Mouse (Mus musculus): ENCODE results near the gene Stx8. TPM values are rescaled to one million over a fixed set of nuclear protein-coding genes. Genes with fewer than 3 reads are reported as not detected.

Gene Stx8
- total RNA-seq, 2 experiments from 2014 or later = 33.4 to 35.0 TPM

GRCm38 (mm10) chr11:68158166-68158565 lies 192.2 kb downstream of the Stx8 start:
- Histone ChIP-seq H3K27ac (no peak overlapping the region), H3K4me3 (no peak overlapping the region)
- DNase-seq (ENCODE audit: low spot score in 2 of 2) = no peak
- no peak for TF ChIP-seq CTCF (conservative IDR thresholded peaks at IDR 0.05)

GRCm38 (mm10) chr11:68159867-68160266 lies 193.9 kb downstream of the Stx8 start:
- DNase-seq (ENCODE audit: low spot score in 2 of 2) = no peak
- no peak for TF ChIP-seq CTCF (conservative IDR thresholded peaks at IDR 0.05)
- no peak overlapping the region for H3K4me3 ChIP-seq
- H3K27ac ChIP-seq = no peak overlapping the region

GRCm38 (mm10) chr11:68164408-68164807 lies 198.4 kb downstream of the Stx8 start:
- no peak overlapping the region for H3K4me3 ChIP-seq
- peak; percentile 16 to 25 for DNase-seq (ENCODE audit: low spot score in 2 of 2)
- 0 out of 2 replicates have a peak overlapping the region, but pooled peaks have one; percentile 7 for H3K27ac ChIP-seq
- TF ChIP-seq CTCF (conservative IDR thresholded peaks at IDR 0.05) = no peak

- Histone ChIP-seq H3K27ac (no peak overlapping the region), H3K4me3 (no peak overlapping the region)
- no peak for TF ChIP-seq CTCF (conservative IDR thresholded peaks at IDR 0.05)
- no peak for DNase-seq (ENCODE audit: low spot score in 2 of 2)
Measured at GRCm38 (mm10) chr11:68168427-68168826, 202.4 kb downstream of the Stx8 start.

- no peak for TF ChIP-seq CTCF (conservative IDR thresholded peaks at IDR 0.05)
- Histone ChIP-seq H3K27ac (no peak overlapping the region), H3K4me3 (no peak overlapping the region)
- DNase-seq (ENCODE audit: low spot score in 2 of 2) = no peak
Measured at GRCm38 (mm10) chr11:68171973-68172647, 206.1 kb downstream of the Stx8 start.

GRCm38 (mm10) chr11:68172648-68173045 lies 206.7 kb downstream of the Stx8 start:
- Histone ChIP-seq H3K4me3 (no peak overlapping the region), H3K27ac (no peak overlapping the region)
- no peak for DNase-seq (ENCODE audit: low spot score in 2 of 2)
- TF ChIP-seq CTCF (conservative IDR thresholded peaks at IDR 0.05) = no peak

- DNase-seq (ENCODE audit: low spot score in 2 of 2) = no peak
- no peak for TF ChIP-seq CTCF (conservative IDR thresholded peaks at IDR 0.05)
- Histone ChIP-seq H3K4me3 (no peak overlapping the region), H3K27ac (no peak overlapping the region)
Measured at GRCm38 (mm10) chr11:68176550-68176949, 210.6 kb downstream of the Stx8 start.

- DNase-seq (ENCODE audit: low spot score in 2 of 2) = no peak
- no peak overlapping the region for H3K27ac ChIP-seq
- no peak overlapping the region for H3K4me3 ChIP-seq
- no peak; the same call in 1 of the 2 replicates for TF ChIP-seq CTCF (conservative IDR thresholded peaks at IDR 0.05)
Measured at GRCm38 (mm10) chr11:68177415-68177814, 211.4 kb downstream of the Stx8 start.

- Histone ChIP-seq H3K4me3 (no peak overlapping the region), H3K27ac (no peak overlapping the region)
- DNase-seq (ENCODE audit: low spot score in 2 of 2) = no peak
- TF ChIP-seq CTCF (conservative IDR thresholded peaks at IDR 0.05) = no peak
Measured at GRCm38 (mm10) chr11:68185647-68186046, 219.7 kb downstream of the Stx8 start.

GRCm38 (mm10) chr11:68187242-68187641 lies 221.2 kb downstream of the Stx8 start:
- Histone ChIP-seq H3K4me3 (no peak overlapping the region), H3K27ac (no peak overlapping the region)
- no peak for TF ChIP-seq CTCF (conservative IDR thresholded peaks at IDR 0.05)
- DNase-seq (ENCODE audit: low spot score in 2 of 2) = no peak

GRCm38 (mm10) chr11:68188695-68189201 lies 222.8 kb downstream of the Stx8 start:
- TF ChIP-seq CTCF (conservative IDR thresholded peaks at IDR 0.05) = no peak
- no peak overlapping the region for H3K4me3 ChIP-seq
- no peak for DNase-seq (ENCODE audit: low spot score in 2 of 2)
- H3K27ac ChIP-seq = no peak overlapping the region

GRCm38 (mm10) chr11:68190849-68191248 lies 224.9 kb downstream of the Stx8 start:
- Histone ChIP-seq H3K4me3 (no peak overlapping the region), H3K27ac (no peak overlapping the region)
- DNase-seq (ENCODE audit: low spot score in 2 of 2) = no peak
- TF ChIP-seq CTCF (conservative IDR thresholded peaks at IDR 0.05) = no peak

- Histone ChIP-seq H3K27ac (peak overlapping the region; percentile 43), H3K4me3 (no peak overlapping the region)
- TF ChIP-seq CTCF (conservative IDR thresholded peaks at IDR 0.05) = peak; percentile 43
- no peak for DNase-seq (ENCODE audit: low spot score in 2 of 2)
Measured at GRCm38 (mm10) chr11:68195168-68195567, 229.2 kb downstream of the Stx8 start.

GRCm38 (mm10) chr11:68195693-68196176 lies 229.7 kb downstream of the Stx8 start:
- peak overlapping the region; percentile 43 for H3K27ac ChIP-seq
- no peak overlapping the region for H3K4me3 ChIP-seq
- TF ChIP-seq CTCF (conservative IDR thresholded peaks at IDR 0.05) = no peak
- DNase-seq (ENCODE audit: low spot score in 2 of 2) = no peak
